8 mouse cellular contexts compared by ENCODE assay signal in genomic region chr1:134955637-134956176, GRCm38 (mm10). TPM values are rescaled to one million over a fixed set of nuclear protein-coding genes. Genes with fewer than 3 reads are reported as not detected.
DNase-seq lines count a peak whose midpoint lies in the region; ATAC-seq and TF ChIP-seq lines count a peak whose summit lies in the region.

Ppp1r12b (minus strand) TSS chr1:134955942.

- TF ChIP-seq CTCF in C2C12 (IDR thresholded peaks at IDR 0.05; ENCODE audit: control insufficient read depth, insufficient read depth, insufficient read length): no peak
- peak; percentile 9; the same call in 1 of the 2 replicates for TF ChIP-seq CTCF in brain, embryonic 14.5 days (IDR thresholded peaks at IDR 0.05; ENCODE audit: borderline replicate concordance, extremely low read depth, insufficient read depth, insufficient read length)
- 0 out of 2 replicates have a peak, but pooled peaks have one; percentile 15 for TF ChIP-seq CTCF in liver, adult 2 months (IDR thresholded peaks at IDR 0.05; ENCODE audit: low read depth, low read length)

- H3ac ChIP-seq in C2C12 (ENCODE audit: control insufficient read depth, insufficient read length, low read depth) (peak within 1 kb of the TSS; percentile 93), myocyte (ENCODE audit: control insufficient read depth, insufficient read length) (peak within 1 kb of the TSS; percentile 79)

- H3K9ac ChIP-seq in heart, embryonic 11.5 days (ENCODE audit: low read depth, low read length): peak within 1 kb of the TSS; percentile 94
- H3K9ac ChIP-seq in kidney, embryonic 16.5 days (replicated peaks; ENCODE audit: low read length): peak within 1 kb of the TSS; percentile 96
- peak within 1 kb of the TSS; percentile 93 for H3K9ac ChIP-seq in liver, adult 2 months (ENCODE audit: low read depth, low read length)

- H3K27ac ChIP-seq in heart, embryonic 11.5 days (ENCODE audit: low read depth, low read length): peak within 1 kb of the TSS; percentile 92
- H3K27ac ChIP-seq in kidney, embryonic 16.5 days (ENCODE audit: low read length): peak within 1 kb of the TSS; percentile 91
- peak within 1 kb of the TSS; percentile 43 for H3K27ac ChIP-seq in liver, adult 2 months (replicated peaks; ENCODE audit: insufficient read depth, low read depth, low read length)

- H3K4me3 ChIP-seq in C2C12 (ENCODE audit: insufficient read depth, poor library complexity, severe bottlenecking) (peak within 1 kb of the TSS; percentile 74), myocyte (peak within 1 kb of the TSS; percentile 74)
- peak within 1 kb of the TSS; percentile 83 for H3K4me3 ChIP-seq in erythroblast, embryonic 14.5 days (replicated peaks)
- H3K4me3 ChIP-seq in heart, embryonic 11.5 days (ENCODE audit: low read depth, low read length): peak within 1 kb of the TSS; percentile 83
- H3K4me3 ChIP-seq in kidney, embryonic 16.5 days (ENCODE audit: low read length): peak within 1 kb of the TSS; percentile 93
- H3K4me3 ChIP-seq in liver, adult 2 months (ENCODE audit: insufficient read depth, low read depth, low read length): peak within 1 kb of the TSS; percentile 91

- H3K79me3 ChIP-seq in C2C12 (ENCODE audit: low read depth): no peaks in the 10 kb centered on the region

- peak; percentile 95 for ATAC-seq in heart, embryonic 11.5 days (replicated peaks; ENCODE audit: insufficient number of reproducible peaks, low FRiP score, low TSS enrichment)
- ATAC-seq in kidney, embryonic 16.5 days (ENCODE audit: low FRiP score, low TSS enrichment): peak; percentile 100

- no peaks in the 10 kb centered on the region for H3K27me3 ChIP-seq in C2C12 (ENCODE audit: control insufficient read depth, insufficient read depth, insufficient read length)
- no peaks in the 10 kb centered on the region for H3K27me3 ChIP-seq in erythroblast, embryonic 14.5 days (ENCODE audit: control insufficient read depth)
- no peaks in the 10 kb centered on the region for H3K27me3 ChIP-seq in heart, embryonic 11.5 days (ENCODE audit: control insufficient read depth, insufficient read depth, low read length)
- no peaks in the 10 kb centered on the region for H3K27me3 ChIP-seq in kidney, embryonic 16.5 days (ENCODE audit: insufficient read depth, low read length)
- no peaks in the 10 kb centered on the region for H3K27me3 ChIP-seq in liver, adult 2 months (ENCODE audit: control insufficient read depth, insufficient read depth, low read length)
- H3K27me3 ChIP-seq in myocyte (ENCODE audit: control insufficient read depth, insufficient read depth, insufficient read length): no peaks in the 10 kb centered on the region
- no peaks in the 10 kb centered on the region for H3K27me3 ChIP-seq in splenic B cell, adult 2 months (ENCODE audit: control insufficient read depth, insufficient read depth, low read length, poor library complexity, severe bottlenecking)

- DNase-seq in brain, embryonic 14.5 days (ENCODE audit: low read depth): peak; percentile 100
- DNase-seq in liver, adult 2 months (ENCODE audit: extremely low read depth, low read depth, low spot score): peak; percentile 94
- peak; percentile 89 for DNase-seq in splenic B cell, adult 2 months (ENCODE audit: low read depth, low spot score)

- under 1% methylated on average over 39 of the region's 39 CpGs for WGBS in heart, embryonic 11.5 days (ENCODE audit: insufficient replicate concordance)
- under 1% methylated on average over 39 of the region's 39 CpGs for WGBS in kidney, embryonic 16.5 days
- under 1% methylated on average over 39 of the region's 39 CpGs for WGBS in liver, adult 2 months

- no peaks in the 10 kb centered on the region for H3K9me3 ChIP-seq in erythroblast, embryonic 14.5 days (ENCODE audit: control insufficient read depth, low read length)
- H3K9me3 ChIP-seq in heart, embryonic 11.5 days (replicated peaks; ENCODE audit: control insufficient read depth, low read length): no peaks in the 10 kb centered on the region
- H3K9me3 ChIP-seq in kidney, embryonic 16.5 days (ENCODE audit: low read length): no peaks in the 10 kb centered on the region

- H3K4me1 ChIP-seq in erythroblast, embryonic 14.5 days (ENCODE audit: control insufficient read depth): peaks cover 27% of the 10 kb centered on the region
- H3K4me1 ChIP-seq in heart, embryonic 11.5 days (ENCODE audit: control insufficient read depth, insufficient read depth, low read length): peaks cover 4% of the 10 kb centered on the region; the same call in 1 of the 2 replicates
- peaks cover 13% of the 10 kb centered on the region for H3K4me1 ChIP-seq in kidney, embryonic 16.5 days (ENCODE audit: insufficient read depth, low read length)
- peaks cover 3% of the 10 kb centered on the region; the same call in 1 of the 2 replicates for H3K4me1 ChIP-seq in liver, adult 2 months (ENCODE audit: control insufficient read depth, insufficient read depth, low read length)

- H3K79me2 ChIP-seq in C2C12 (ENCODE audit: control insufficient read depth, insufficient read depth): peaks cover 26% of the 10 kb centered on the region
- peaks cover 12% of the 10 kb centered on the region; the same call in 1 of the 2 replicates for H3K79me2 ChIP-seq in liver, adult 2 months (ENCODE audit: control insufficient read depth, insufficient read depth, low read length)
- H3K79me2 ChIP-seq in myocyte (ENCODE audit: control insufficient read depth, insufficient read depth): peaks cover 16% of the 10 kb centered on the region

- H3K4me2 ChIP-seq in heart, embryonic 11.5 days: peak within 1 kb of the TSS; percentile 69
- peak within 1 kb of the TSS; percentile 92 for H3K4me2 ChIP-seq in kidney, embryonic 16.5 days (replicated peaks; ENCODE audit: low read depth, low read length)
- peak within 1 kb of the TSS; percentile 95 for H3K4me2 ChIP-seq in myocyte (ENCODE audit: low read depth)

- H3K36me3 ChIP-seq in C2C12 (ENCODE audit: control insufficient read depth, insufficient read depth): no peaks in the 10 kb centered on the region
- peaks cover 7% of the 10 kb centered on the region for H3K36me3 ChIP-seq in erythroblast, embryonic 14.5 days (ENCODE audit: control insufficient read depth)
- H3K36me3 ChIP-seq in heart, embryonic 11.5 days (ENCODE audit: control insufficient read depth, insufficient read depth, low read length): no peaks in the 10 kb centered on the region
- no peaks in the 10 kb centered on the region for H3K36me3 ChIP-seq in kidney, embryonic 16.5 days (ENCODE audit: insufficient read depth, low read length)
- no peaks in the 10 kb centered on the region for H3K36me3 ChIP-seq in liver, adult 2 months (ENCODE audit: control insufficient read depth, insufficient read depth, low read length)
- H3K36me3 ChIP-seq in myocyte (ENCODE audit: control insufficient read depth, insufficient read depth): no peaks in the 10 kb centered on the region
- H3K36me3 ChIP-seq in splenic B cell, adult 2 months (ENCODE audit: control insufficient read depth, insufficient read depth, low read length, poor library complexity, severe bottlenecking): no peaks in the 10 kb centered on the region

- peak; percentile 82; the same call in 1 of the 2 replicates for TF ChIP-seq POLR2A in brain, embryonic 14.5 days (IDR thresholded peaks at IDR 0.05; ENCODE audit: borderline replicate concordance, extremely low read depth, insufficient read depth, insufficient read length, poor library complexity, severe bottlenecking)
- peak; percentile 84 for TF ChIP-seq POLR2A in liver, adult 2 months (IDR thresholded peaks at IDR 0.05; ENCODE audit: extremely low read depth, insufficient read depth, low read length)
- TF ChIP-seq POLR2A in myocyte (IDR thresholded peaks at IDR 0.05; ENCODE audit: insufficient read length, low read depth): peak; percentile 85

TF ChIP-seq in C2C12, 6 proteins besides CTCF, POLR2A, EP300 and RAD21:
- peak; percentile 68 for TF ChIP-seq MAX (IDR thresholded peaks at IDR 0.05)
- no peak for TF ChIP-seq FOSL1 (IDR thresholded peaks at IDR 0.05; ENCODE audit: insufficient read depth, low read length, poor library complexity, severe bottlenecking)
- TF ChIP-seq MYOD1 (IDR thresholded peaks at IDR 0.05; ENCODE audit: control insufficient read depth, insufficient read length, low read depth): no peak
- TF ChIP-seq MYOG (IDR thresholded peaks at IDR 0.05; ENCODE audit: control insufficient read depth, extremely low read depth, insufficient read length): no peak
- TF ChIP-seq CEBPB (IDR thresholded peaks at IDR 0.05; ENCODE audit: low read depth): no peak
- peak; percentile 2 for TF ChIP-seq USF1 (IDR thresholded peaks at IDR 0.05; ENCODE audit: low read depth)

TF ChIP-seq in myocyte, 11 proteins besides CTCF, POLR2A, EP300 and RAD21:
- TF ChIP-seq SRF (IDR thresholded peaks at IDR 0.05; ENCODE audit: control insufficient read depth, insufficient read length, low read depth) (peak; percentile 65), E2F4 (IDR thresholded peaks at IDR 0.05; ENCODE audit: insufficient read depth) (no peak), TCF12 (IDR thresholded peaks at IDR 0.05; ENCODE audit: insufficient read depth, poor library complexity, severe bottlenecking) (no peak), TCF3 (IDR thresholded peaks at IDR 0.05; ENCODE audit: insufficient read length, low read depth) (no peak), POLR2AphosphoS2 (IDR thresholded peaks at IDR 0.05; ENCODE audit: insufficient read length, low read depth) (peak; percentile 80), USF1 (IDR thresholded peaks at IDR 0.05; ENCODE audit: low read depth) (no peak), REST (IDR thresholded peaks at IDR 0.05; ENCODE audit: insufficient read depth, insufficient read length) (no peak), MYOD1 (IDR thresholded peaks at IDR 0.05; ENCODE audit: control insufficient read depth in 1 of 3, insufficient read length in 2 of 3, low read depth in 2 of 3) (peak in 2 of 3 experiments; percentile 20 to 57), MAX (IDR thresholded peaks at IDR 0.05; ENCODE audit: low read depth) (no peak), MYOG (IDR thresholded peaks at IDR 0.05; ENCODE audit: control insufficient read depth in 1 of 3, insufficient read depth in 1 of 3, insufficient read length in 2 of 3, low read depth in 2 of 3) (peak in 2 of 3 experiments; percentile 6 to 21), CEBPB (IDR thresholded peaks at IDR 0.05; ENCODE audit: insufficient read depth, poor library complexity, severe bottlenecking) (no peak)

RNA-seq across cellular contexts. Expression of gene Ppp1r12b, which starts in this region (rescaled TPM):
- polyA plus RNA-seq in C2C12 (2012; fragmentation: generic; extraction: Trizol): 1.5 TPM
- 9.7 and 16.8 TPM in 2 replicates for polyA plus RNA-seq in brain, embryonic 14.5 days (2012; rRNA removed)
- 0.11 and 0.12 TPM in 2 replicates for polyA plus RNA-seq in erythroblast, embryonic 14.5 days (2012)
- 23.2 and 26.7 TPM in 2 replicates for polyA plus RNA-seq in heart, embryonic 11.5 days (2014; fragmentation: Nextera tagmentation; extraction: Ambion mirVana)
- 5.4 and 6.1 TPM in 2 replicates for polyA plus RNA-seq in kidney, embryonic 16.5 days (2015; fragmentation: Nextera tagmentation; extraction: Ambion mirVana)
- total RNA-seq in liver, adult 2 months (2014; rRNA removed): 4.7 and 5.0 TPM in 2 replicates
- 1.4 and 2.2 TPM in 2 replicates for polyA plus RNA-seq in liver, adult 2 months (2012; rRNA removed)
- 4.4 TPM for polyA plus RNA-seq in myocyte (2012; fragmentation: generic; extraction: Trizol)

Comparison
In these comparisons a context has a peak if more than half of its experiments do, and no peak if none do; other contexts are left out.
1. Peak in every context shown above with its lines: DNase-seq, ATAC-seq, H3K4me3 ChIP-seq and H3K27ac ChIP-seq.